Mouse (Mus musculus) mouse trophoblast stem cell (cell line): ENCODE data around the gene Btbd8.

Experiments used
- in situ Hi-C, 2 experiments: fragments of 300-500 bp; cut with MseI, MboI; formaldehyde crosslinking; loops; 2 replicates in 1 of 2; 3 replicates in 1 of 2; pipeline ENCODE4 v1.15.1; 2025

Btbd8 gene

DNA sequence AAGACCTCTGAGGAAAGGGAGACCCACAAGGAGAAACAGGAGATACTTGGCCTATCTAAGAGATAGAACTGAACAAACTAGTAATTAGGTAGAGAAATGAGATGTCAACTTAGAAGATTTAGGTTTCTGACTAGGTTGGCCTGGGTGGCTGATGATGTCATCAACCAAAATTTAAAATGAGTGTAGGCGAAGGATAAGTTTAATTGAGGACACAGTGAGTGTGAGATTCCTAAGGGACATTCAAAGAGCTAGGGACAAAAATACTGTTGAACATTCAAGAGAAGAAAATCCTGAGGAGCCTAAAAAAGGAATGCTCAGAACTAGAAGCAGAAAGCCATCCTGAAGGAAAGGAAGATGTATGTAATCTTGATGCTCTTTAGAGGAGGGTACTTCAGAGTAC is 78.3 kb downstream of the Btbd8 start:
- in situ Hi-C loops: no loop called here

DNA sequence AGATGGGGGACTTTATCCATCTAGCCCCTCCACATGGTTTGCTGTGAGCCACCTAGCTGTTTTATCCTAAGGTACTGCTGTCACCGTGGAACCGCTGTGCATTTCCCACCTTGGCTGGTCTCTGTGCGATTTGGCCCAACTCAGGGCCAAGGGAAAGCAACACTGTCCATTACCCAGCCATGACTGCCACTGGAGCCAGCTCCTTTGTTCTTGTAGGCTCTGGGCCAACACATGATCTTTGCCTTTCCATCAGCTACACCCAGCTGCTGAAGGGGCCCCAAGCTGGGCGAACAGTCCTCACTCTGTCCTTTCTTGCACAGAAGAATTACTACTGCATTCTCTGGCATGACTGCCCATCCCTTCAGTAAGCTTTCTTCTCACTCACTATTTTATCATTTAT is 80.8 kb downstream of the Btbd8 start:
- in situ Hi-C loops: no loop called here

- in situ Hi-C loops: no loop called here
These were observed 83.6 kb downstream of the Btbd8 start for GRCm38 (mm10) chr5:107521386-107521785.

GRCm38 (mm10) chr5:107521897-107522296 is 84.1 kb downstream of the Btbd8 start:
- in situ Hi-C loops: no loop called here

DNA sequence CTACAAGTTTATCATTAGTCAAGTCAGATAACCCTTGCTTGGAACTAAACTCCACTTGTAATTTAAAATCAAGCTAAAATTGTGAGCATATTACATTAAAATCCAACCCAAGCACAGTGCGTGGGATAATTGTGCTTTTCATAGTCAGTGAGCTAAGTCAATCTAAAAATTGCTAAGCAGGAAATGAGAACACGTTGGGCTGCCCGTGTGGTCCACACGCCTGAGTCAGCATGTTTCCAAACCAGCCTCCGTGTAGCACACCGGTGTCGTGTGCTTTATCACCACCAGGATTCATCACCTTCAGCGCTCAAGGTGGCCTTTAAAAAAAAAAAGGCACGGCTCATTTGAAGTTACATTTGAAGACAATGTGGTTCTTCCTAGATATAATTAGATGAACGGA is 86.5 kb downstream of the Btbd8 start:
- in situ Hi-C loops: no loop called here

DNA sequence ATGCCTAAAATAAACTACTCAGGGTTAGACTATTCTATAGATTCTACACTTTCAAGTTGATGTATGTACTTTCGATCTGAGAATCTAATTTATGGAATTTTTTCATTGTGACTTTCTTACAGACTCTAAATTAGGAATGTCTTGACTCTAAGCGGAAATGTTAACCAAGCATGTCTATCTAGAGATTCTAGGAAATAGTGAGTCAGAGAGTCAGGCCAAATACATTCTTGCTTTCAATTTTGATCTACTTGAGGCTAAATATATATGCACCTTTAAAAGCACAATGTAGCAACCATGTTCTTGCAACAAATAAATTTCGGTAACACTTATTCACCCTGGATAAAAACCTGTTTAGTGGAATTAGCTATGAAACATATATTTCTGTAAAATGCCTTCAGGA is 91.1 kb downstream of the Btbd8 start:
- in situ Hi-C loops: no loop called here

DNA sequence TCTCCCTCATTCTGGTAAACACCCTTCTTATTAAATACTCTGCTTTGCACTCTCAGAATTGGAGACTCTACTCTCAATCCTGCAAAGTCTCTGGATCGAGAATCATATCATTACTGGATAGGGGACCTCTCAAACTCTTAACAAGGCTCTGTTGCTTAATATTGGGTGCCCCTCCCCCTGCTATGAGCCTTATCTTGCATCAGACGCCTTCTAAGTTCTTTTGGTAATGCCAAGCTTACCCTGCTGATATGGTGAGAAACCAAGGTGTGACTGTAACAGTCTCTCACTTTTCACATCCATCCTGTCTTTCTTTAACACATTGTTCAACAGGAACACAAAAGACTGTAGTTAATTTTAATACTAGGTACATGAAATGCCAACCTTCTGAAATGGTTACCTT is 95.8 kb downstream of the Btbd8 start:
- in situ Hi-C loops: no loop called here

DNA sequence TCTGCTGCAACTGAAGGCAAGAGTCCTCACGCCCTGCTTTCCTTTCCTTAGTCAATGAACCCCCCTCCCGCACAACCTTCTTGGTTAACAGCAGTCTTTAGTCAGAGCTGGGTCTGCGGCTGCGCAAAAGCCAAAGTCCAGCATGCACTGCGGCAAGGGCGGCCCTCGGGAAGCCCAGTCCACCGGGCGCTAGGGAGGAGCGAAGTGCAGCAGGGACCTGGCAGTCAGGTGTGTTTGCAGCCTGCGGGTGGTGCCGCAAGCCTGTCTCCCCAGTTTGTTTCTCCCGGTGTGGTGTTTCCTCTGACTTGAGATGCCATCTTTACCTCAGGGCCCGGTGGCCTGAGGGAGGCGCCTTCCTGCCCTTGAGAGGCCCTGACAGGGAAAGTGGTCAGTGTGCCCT is 96.8 kb downstream of the Btbd8 start, which contains the start of gene 1700028K03Rik:
Gene 1700028K03Rik, plus strand, starts transcription at position 129 of the 400 bp plus-strand sequence.
- in situ Hi-C loops: no loop called here

GRCm38 (mm10) chr5:107541696-107542095 is 103.9 kb downstream of the Btbd8 start:
- in situ Hi-C loops: no loop called here

DNA sequence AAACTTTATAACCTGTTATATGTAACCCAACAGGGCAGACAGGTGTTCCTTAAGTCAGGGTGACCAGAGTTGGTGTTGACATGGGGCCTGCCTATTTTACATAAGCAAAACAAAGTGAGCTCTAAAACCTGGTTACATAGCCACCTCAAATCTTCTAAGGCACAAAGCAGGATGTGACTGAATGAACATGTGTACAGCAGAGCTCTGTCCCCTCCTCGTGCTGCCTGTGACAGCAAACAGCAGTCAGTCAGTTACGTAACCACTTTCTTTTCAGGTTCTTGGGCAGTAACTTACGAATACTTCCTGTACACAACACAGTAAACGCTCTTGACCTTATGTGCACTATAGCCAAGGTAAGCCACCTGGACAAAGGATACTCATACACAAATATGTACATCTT is 108.1 kb downstream of the Btbd8 start:
- in situ Hi-C loops: no loop called here

DNA sequence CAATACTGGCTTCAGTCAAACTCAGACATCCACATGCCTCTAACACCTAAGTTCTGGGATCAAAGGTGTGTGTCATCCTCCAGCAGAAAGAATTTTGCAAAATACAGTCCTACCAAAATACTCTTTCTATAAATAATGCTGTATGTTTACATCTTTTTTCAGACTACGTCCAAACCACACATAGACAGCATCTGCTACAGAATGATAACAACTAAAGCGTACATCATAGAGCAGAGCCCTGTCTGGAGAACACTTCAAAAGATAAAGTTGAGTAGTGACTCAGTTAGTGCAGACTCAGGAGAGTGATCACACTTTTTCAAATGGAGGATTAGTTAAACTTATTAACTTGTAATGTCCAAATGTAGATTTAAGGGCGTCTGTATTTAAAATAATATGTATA is 110.2 kb downstream of the Btbd8 start:
- in situ Hi-C loops: no loop called here

DNA sequence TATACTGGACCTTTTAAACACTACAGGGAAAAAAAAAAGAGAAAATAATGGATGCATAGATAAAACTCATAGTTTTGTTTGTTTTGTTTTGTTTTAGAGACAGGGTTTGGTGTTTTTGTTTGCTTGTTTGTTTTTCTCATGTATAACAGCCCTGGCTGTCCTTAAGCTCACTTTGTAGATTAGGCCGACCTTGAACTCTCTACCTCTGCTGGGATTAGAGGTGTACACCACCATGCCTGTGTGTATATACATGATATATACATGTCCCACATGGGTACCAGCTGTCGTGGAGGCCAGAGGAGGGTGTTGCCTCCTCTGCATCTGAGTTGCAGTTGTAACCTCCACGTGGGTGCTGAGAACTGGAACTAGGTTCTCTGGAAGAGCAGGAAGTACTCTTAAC is 110.6 kb downstream of the Btbd8 start:
- in situ Hi-C loops: no loop called here

DNA sequence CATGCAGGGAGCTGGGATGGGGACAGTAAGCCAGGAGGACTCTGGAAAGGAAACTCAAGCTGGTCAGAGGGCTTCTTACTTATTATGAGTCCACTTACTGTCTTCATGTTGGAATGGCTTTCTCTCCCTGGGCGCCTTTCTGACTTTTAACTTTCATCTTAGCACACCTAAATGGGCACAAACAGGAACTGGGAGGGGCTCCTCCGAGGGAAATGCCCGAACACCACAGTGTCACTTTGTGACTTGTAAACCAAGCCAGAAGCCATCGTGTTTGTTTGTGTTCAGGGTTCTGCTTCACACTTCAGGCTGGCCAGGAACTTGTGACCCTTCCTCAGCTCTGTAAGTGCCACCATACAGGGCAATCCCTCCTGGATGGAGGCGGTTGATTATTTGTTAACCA is 116.5 kb downstream of the Btbd8 start:
- in situ Hi-C loops: no loop called here

DNA sequence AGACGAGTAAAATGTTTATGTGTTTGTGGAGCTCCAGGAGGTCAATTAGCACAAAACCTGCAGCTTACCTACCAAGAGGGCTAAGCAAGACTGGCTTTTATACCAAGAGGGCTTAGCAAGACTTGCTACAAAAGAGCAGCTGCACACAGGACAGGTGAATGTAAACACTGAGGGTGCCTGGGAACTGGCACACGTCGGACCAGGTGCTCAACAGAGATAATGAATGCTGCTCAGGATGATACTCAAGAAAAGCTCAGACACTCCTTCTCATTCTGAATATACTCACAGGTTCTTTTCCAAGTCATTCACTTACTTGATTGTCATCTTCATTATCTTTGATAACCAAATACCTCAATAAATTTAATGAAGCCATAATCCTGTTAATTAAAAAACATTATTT is 119.2 kb downstream of the Btbd8 start:
- in situ Hi-C loops: no loop called here
